Mouse (Mus musculus): ENCODE measurements around the gene Pla2g4a. TPM values are rescaled to one million over a fixed set of nuclear protein-coding genes. Genes with fewer than 3 reads are reported as not detected.

Gene Pla2g4a
- 1 to 10 TPM; 1.7 to 3.0 TPM for total RNA-seq (2023)

GRCm38 (mm10) chr1:149960734-149961424 is at the start of gene Pla2g4a:
TSS of gene Pla2g4a (minus strand) at chr1:149961290.

Other genes starting within 250 kb of the Pla2g4a start
- gene Ptgs2, start 138.7 kb upstream of the Pla2g4a start, total RNA-seq (2023): under 1 TPM; 0.12 to 0.68 TPM